Mouse (Mus musculus): ENCODE measurements around the gene Fyb2.

- TF ChIP-seq CTCF (IDR thresholded peaks at IDR 0.05; ENCODE audit: extremely low read depth, insufficient read depth, low read length) (no peak), POLR2A (IDR thresholded peaks at IDR 0.05; ENCODE audit: extremely low read depth, insufficient read depth, low read length) (no peak)
Measured at GRCm38 (mm10) chr4:104941895-104942294, 28.6 kb downstream of the Fyb2 start.
